In the genomic region with DNA sequence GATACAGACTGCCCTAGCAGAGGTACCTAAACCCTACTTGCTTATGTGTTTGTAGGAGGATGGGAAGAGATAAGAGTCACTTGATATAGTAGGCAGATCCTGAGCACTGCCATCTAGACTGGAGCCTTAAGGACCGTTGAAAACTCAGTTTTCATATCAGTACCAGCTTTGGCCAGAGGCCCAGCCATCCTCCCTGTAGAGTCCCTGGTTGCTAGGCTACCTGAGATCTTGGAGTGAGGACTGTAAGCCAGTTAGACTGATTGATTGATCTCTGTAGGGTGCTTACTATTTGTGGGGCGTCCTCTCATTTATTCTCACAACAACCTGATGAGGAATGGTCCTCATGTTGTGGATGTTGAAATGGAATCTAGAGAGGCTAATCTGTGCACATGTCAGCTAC, we compare ENCODE assay signal across 13 mouse cellular contexts.
"Had no signal": no experiment of that assay in that cellular context is flagged by ENCODE, and none has a peak within 500 bp of the region (broad histone marks: within the 10 kb centered on the region; RNA-seq: fewer than 3 reads in every experiment).

No protein-coding gene starts in this region.

- H3K4me1 ChIP-seq: kidney, embryonic 15.5 days; limb, embryonic 13.5 days; neural tube, embryonic 12.5 days had no signal

- H3K9me3 ChIP-seq: kidney, embryonic 15.5 days; neural tube, embryonic 12.5 days had no signal

- H3K27ac ChIP-seq: kidney, embryonic 15.5 days; limb, embryonic 13.5 days; liver, embryonic 14.5 days; neural tube, embryonic 12.5 days; stomach, postnatal 0 days had no signal

- DNase-seq: kidney, adult 2 months; kidney, postnatal 14 days; left cerebral cortex, postnatal 4 days; lung, adult 18-20 months; right cerebral cortex, adult 18-20 months; right cerebral cortex, postnatal 25 days; thymus, postnatal 4 days had no signal

- H3K9ac ChIP-seq: kidney, embryonic 15.5 days; limb, embryonic 13.5 days; liver, embryonic 14.5 days; neural tube, embryonic 12.5 days had no signal

- H3K27me3 ChIP-seq: kidney, embryonic 15.5 days; limb, embryonic 13.5 days; neural tube, embryonic 12.5 days had no signal

- H3K36me3 ChIP-seq: kidney, embryonic 15.5 days; limb, embryonic 13.5 days; neural tube, embryonic 12.5 days had no signal

- H3K4me3 ChIP-seq: kidney, embryonic 15.5 days; limb, embryonic 13.5 days; myocyte; neural tube, embryonic 12.5 days had no signal

- H3K4me2 ChIP-seq: kidney, embryonic 15.5 days; limb, embryonic 13.5 days; neural tube, embryonic 12.5 days had no signal
